Mouse (Mus musculus): Measurements from ENCODE around the gene Cacna2d1.

The Cacna2d1 gene

DNA sequence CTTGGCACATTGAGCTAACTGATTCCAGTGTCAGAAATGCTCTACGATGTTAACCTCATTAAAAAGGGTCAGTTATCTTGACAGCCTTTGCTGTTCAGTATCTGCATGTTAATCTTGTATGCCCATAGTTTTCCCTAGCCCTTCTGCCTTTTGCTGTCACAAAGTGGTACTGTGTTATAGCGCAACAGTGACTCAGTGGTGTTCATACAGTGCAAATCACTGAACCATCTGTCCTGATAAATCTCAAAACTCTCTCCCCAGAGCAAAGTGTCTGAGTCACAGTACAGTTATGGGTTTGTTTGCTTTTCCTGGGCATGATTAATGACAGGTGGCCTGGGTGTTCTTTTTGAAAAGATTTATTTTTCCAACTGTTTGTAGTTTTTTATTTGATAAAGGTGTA lies 122.3 kb downstream of the Cacna2d1 start:
- in situ Hi-C loops (cut with MboI, MseI) = no loop called here

DNA sequence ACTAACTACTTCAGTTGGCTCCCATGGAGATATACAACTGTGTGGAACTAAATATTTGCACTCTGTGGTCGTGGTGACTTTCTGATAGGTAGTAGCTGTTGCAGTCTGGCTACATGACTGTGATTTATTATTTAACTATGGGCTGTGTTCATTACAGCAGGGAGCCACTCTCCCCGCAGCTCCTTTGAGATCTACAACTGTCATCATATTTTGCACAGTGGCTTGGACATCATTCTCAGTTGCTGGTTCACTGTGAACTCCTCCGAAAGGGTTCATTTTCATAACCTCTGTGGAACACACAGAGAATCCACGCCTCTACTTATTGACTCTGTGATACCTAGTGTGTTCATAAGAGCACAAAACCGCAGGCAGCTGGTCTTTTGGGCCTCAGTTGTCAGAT lies 128.3 kb downstream of the Cacna2d1 start:
- in situ Hi-C loops (cut with MboI, MseI) = no loop called here

DNA sequence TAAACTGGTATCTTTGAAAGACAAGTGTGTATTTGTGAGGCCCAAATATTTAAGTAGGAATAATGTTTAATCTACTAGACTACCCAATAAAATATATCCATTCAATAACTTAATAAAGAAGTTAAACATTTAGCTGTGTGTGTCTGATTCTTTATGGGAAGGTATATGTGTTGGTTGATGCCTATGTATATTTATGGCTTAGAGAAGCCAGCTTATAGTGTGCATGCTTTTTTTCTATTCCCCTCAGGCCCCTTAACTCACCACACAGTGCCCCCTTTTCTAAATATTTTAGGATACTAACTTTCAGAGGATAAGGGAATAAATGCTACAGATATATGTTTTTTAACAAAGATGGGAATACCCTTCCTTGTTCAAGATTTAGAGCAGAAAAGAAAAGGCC lies 128.8 kb downstream of the Cacna2d1 start:
- in situ Hi-C loops (cut with MboI, MseI) = no loop called here

DNA sequence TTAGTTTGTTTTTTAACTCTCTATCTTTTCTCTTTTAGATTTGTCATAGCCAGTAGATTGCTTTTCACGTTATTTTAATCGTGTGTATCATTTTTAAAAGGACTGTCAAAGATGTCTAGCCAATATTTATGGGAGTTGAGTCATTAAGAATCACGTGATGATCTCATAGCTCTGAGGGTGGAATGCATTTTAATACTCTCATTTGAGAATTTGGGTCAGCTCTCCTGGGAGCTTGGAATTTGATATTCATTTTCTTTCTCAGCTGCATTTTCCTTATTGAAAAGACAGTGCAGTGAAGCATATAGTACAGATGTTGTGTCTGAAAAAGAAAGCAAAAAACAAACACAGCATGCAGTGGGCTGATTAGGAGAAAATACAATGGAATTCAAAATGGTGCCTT lies 129.5 kb downstream of the Cacna2d1 start:
- in situ Hi-C loops (cut with MboI, MseI) = no loop called here

DNA sequence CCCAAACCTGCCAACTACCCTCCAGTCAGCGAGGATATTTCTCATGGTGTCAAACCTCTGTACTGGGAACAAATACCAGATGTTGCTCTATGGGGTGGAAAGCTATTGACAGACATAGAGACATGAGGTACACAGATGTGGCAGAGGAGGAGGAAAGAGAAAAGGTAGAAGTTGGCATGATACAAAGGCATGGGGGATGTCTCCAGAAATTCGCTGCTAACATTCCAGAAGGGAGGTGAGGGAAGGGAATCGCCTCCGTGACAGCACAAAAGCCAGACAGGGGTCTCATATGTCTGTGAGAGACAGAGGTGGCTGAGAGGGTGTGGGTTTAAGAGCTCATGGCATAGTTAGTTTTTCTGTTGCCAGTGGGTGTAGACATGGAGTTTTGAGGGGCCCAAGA lies 131.3 kb downstream of the Cacna2d1 start:
- in situ Hi-C loops (cut with MboI, MseI) = no loop called here

DNA sequence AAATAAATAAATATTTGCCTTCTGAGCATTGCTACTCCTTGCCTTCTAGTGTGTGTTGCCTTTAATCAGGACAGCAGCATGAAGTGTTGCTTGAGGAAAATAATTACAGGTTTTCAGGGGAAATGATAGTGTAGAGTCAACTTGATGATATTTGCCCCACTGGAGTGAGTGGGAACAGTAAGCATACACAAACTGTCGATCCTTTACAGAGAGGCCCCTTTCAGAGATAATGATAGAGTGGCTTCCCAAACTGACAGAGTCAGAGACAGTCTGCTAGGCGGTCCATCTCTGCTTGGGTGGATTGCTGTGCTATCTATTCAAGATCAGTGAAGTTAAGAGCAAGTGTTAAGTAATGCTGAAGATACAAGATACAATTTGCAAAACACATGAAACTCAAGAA lies 147.8 kb downstream of the Cacna2d1 start:
- in situ Hi-C loops (cut with MboI, MseI) = no loop called here

DNA sequence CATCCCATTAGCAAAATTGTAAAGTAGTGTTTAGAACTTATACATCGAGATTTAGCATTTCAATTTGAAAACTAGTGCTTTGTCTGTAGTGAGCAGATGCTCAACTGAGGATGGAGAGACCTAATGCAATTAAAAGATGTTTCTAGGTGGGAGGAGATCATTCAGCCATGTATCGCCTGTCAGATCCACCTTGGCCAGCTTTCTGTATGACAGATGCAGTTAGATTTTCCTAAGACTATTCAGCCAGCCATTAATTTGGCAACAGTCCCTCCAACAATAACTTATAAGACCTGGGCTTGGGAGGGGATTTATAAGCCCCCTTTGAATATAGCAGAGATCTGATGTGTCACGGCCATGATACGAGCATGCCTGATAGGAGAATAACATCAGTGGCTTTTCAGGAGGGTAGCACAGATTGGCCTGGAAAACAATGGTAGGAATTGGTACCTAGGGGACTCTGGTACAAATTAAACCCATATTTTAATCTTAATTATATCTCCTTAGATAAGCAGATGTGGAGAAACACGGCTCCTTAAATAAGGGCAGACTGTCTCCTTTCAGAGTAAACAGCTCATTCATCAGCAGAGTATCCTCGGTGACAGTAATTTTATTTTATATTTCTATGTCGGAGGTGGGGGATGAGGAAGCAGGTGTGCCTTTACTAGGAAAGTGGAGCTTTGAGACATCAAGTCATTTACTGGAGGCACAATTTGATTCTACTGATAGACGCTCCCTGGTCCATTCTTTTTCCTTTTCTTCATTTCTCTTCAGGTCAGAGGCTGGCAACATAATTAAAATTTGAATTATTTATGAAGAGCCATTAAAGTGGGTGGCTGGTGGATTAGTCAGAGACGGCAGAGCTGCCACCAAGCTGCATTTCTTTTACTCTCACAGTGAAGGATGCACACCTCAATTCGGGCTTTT lies 152.8 kb downstream of the Cacna2d1 start:
- in situ Hi-C loops (cut with MboI, MseI) = no loop called here

DNA sequence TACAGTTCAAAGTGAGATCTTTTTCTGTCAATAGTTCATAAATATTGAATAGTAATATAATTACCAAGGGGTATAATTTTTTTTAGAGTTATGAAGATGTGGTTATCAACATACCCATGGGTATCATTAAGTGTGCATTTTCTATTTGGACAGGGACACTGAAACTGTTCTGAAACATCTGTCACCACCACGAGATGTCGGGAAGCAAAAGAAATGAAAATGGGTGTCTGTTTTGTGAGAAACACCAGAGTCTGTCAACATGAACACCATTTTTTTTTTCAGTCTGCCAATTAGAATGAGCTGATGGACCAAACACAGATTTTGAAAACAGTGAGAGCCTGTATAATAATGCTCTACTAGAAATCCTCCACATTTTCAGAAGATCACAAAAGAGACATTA lies 153.5 kb downstream of the Cacna2d1 start:
- in situ Hi-C loops (cut with MboI, MseI) = no loop called here

DNA sequence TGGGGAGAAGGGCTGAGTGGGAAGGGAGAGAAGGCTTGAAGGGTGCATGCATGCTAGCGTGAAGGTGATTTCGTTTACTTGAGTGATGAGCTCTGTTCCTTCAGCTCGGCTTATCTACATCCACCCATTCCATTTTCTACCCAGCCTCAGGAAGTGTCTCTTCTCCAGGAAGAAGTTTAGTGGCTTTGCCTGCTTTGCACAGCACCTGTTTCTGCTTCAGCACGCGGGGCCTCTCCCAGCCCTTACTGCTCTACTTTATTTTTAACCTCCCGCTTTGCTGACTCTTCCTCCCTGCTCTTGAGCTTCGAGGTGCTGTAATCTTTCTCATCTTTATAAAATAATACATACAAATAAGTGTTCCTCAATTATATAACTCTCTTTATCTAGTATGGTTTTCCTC lies 158.0 kb downstream of the Cacna2d1 start:
- in situ Hi-C loops (cut with MboI, MseI) = no loop called here

DNA sequence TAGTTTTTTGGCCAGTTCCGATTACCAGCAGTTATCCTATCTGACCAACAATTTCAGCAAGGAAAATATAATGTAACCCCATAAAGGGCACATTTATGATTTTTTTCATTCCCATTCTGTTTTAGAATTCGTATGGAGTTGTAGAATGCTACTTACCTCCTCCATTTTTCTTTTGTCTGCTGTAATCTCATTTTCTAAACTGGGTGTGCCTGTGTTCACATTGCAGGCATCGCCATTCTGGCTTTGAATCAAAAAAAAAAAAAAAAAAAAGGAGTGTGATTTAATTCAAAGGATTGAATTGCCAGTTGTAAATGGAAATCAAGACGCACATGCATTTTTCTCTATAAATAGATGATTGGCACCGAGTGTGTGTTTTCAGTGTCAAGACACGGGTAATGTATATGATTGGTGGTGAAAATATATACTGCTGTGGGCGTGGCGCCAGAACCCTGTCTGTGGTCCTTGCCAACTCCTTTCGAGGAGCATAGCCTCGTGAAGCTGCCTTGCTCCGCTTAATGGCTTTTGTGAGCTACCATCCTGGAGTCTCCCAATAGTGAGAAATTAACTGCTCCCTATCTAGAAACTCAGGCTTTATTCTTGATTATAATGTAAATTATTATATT lies 158.7 kb downstream of the Cacna2d1 start:
- in situ Hi-C loops (cut with MboI, MseI) = no loop called here

DNA sequence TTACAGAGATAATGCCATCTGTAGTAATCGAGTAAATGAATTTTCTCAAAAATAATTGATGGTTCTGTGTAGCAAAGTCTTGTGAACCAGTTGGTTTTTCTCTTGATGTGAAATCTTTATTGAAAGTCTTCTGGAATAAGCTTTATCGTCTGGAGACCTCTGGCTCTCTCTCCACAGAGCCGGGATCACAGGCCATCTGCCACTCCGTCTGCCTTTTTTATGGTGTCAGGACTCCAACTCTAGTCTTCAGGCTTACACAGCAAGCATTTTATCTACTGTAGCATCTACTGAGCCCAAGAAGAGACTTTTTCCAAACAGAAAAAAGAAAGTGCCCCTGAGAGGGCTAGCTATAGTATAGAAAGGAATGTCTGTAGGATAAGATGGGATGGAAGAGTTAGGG lies 160.9 kb downstream of the Cacna2d1 start:
- in situ Hi-C loops (cut with MboI, MseI) = no loop called here

DNA sequence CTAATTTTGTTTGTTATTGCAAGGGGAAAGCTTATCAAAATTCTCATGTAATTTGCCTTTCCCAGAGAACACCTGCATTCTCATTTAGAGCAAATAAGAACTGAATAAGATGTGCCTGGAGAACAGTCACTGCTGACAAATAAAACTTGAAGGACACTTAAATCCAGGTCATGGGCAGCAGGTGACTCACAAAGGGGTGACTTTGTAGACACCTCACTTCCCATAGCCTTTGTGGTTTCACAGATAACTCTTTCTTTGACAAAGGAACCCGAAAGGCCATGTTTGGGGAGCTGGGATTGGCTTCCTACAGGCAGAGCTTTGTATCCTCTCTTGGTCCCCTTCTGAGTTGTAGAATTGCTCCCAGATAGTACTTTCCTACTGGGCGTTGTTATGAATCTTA lies 164.3 kb downstream of the Cacna2d1 start:
- in situ Hi-C loops (cut with MboI, MseI) = no loop called here

DNA sequence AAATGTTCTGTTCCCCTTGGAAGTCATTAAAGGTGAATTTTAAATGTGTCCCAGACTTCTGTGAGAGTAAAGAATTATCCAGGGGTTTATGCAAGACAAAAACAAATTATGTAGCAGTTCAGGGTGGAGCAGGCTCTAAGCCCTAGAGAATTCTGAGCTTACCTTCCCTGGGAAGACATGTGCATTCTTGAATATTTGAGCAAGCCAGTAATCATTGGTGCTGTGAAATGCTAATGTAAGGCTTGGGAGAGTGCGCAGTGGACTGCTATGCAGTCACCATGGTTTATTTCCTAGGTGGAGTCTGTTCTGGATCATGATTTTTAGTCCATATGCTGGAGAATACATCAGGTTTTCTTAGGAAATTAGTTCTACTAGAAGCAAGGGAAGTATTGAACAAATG lies 167.3 kb downstream of the Cacna2d1 start:
- in situ Hi-C loops (cut with MboI, MseI) = no loop called here

DNA sequence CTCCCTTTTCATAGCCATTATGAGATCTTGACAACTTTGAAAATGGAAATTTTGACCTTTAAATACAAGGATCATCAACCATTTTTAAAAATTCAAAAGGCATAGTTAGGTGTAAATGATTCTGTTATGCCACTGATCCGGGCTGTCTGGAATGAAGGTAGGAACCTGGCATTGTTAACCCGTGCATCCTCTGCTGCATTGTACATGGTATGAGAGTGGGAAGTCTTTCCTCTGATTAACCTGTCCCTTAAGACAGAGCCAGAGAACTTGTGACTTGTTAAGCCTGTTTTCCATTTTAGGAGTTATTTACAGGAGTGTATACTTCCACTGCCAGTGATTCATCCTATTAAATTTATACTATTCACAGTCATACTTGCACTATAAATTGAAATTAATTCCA lies 171.2 kb downstream of the Cacna2d1 start:
- in situ Hi-C loops (cut with MboI, MseI) = no loop called here

DNA sequence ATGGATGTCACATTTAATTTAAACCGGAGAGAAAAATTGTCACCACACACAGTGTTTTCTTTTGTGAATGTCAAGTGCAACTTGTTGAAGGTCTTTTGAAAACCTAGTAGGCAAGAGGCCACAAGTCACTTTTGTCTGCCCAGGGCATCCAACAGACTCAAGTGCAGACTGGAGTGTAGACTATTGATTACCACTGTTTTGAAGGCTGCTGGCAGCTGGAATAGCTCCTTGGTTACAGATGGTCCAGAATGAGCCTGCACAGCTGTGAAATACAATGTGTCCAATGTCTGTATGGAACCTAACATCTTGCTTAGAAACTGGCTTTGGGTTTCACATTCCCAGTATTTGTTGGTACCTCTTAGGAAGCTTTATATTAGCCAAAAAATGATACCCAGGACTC lies 176.2 kb downstream of the Cacna2d1 start:
- in situ Hi-C loops (cut with MboI, MseI) = no loop called here

DNA sequence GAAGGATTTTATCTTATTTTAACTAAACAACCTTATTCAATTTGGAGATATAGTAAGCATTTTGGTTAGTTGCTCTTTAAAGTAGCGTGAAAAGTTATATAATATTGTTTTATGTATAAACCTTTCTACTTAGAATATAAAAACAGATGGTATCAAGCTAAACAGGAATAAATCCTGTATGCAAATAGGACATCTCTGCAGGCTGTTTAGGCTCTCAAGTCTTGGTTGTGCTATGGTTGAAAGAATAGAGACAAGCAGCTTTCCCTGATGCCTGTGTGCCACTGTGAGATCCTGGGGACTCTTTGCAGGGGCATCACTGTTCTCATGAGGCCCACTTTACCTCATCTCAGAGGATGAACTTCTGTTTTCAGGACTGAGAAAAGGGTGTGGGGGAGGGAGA lies 179.4 kb downstream of the Cacna2d1 start:
- in situ Hi-C loops (cut with MboI, MseI) = no loop called here

DNA sequence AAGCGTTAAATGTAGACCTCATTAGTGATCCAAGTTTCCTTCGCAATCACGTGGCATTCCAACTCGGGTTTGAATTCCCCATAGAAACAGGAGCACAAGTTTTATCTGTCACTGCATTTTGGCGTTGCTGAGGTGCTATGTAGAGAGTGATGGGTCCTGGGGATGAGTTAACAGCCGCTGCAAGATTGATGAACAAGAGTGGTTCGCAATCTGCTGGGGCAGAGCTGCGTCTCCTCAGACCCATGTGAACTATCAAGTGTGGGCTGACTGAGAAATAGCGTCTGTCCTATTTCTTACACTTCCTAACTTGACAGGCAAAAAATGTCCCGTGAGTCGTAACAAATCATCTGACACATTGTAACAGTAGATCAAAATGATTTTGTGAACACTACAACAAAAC lies 186.8 kb downstream of the Cacna2d1 start:
- in situ Hi-C loops (cut with MboI, MseI) = no loop called here

DNA sequence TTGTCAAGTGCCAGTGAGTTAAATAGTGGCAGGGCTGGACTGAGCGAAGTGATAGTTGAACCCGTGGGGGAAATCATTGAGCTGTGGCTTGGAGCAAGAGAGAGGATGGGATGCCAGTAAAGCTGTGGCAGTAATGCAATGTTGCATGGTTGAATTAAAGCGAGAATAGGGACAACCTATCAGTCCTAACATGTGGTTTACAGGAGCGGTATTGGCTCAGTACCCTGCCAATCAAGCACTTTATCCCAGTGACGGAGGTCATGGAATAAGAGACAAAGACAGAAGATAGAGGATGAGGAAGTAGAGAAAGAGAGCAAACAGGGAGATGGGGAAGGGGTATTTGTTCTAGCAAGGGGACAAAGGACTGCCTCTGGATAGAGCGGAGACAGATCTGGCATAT lies 187.6 kb downstream of the Cacna2d1 start:
- in situ Hi-C loops (cut with MboI, MseI) = no loop called here

DNA sequence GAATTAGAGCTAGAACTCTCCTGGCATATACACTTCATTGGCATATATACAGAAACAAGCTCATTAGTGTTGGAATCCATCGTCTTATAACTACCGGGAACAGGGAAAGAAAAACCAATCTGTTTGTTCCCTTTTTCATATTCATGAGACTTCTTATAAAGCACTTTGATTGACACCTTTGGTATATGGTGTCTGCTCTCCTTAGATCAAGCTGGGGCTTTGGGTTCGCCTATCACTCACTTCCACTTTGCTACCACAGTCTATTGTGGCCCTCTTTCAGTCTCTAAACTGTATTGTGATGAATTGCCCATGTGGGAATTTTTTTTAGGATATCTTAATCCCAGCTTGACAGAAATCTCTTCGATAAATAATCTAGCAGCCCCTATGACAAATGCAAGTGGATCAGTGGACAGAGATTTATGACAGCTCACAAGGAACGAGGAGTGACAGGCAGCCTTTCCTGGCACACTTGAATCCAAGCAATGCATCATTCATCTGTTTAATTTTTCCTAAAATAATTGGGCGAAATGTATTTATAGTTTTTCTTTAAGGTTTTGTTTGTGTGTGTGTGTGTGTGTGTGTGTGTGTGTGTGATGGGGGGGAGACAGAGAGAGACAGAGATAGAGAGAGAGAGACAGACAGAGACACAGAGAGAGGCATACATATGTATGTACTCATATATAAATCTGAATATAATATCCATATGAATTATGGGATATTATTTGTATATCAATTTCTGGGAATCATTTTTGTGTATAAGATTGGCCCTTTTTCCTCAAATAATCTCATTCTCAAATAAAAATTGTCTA lies 200.0 kb downstream of the Cacna2d1 start:
- in situ Hi-C loops (cut with MboI, MseI) = no loop called here

DNA sequence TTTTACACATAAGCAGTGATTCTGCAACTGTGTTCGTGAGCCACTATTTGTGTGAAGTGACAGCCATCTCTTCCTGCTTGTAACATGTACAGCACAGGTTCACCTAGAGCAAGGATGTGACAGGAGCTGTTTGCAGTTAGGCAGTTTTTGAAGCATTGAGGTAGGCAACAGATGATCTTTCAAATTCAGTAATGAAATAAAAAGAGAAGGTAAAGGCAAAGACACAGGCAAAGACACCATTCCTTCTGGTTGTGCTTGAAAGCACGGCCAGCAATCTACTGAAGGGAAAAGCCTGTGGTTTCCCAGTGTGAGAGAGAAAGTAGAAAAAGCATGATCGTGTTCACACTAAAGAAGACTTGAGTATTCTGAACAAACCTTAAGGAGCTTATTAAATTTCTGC lies 201.5 kb downstream of the Cacna2d1 start:
- in situ Hi-C loops (cut with MboI, MseI) = no loop called here

DNA sequence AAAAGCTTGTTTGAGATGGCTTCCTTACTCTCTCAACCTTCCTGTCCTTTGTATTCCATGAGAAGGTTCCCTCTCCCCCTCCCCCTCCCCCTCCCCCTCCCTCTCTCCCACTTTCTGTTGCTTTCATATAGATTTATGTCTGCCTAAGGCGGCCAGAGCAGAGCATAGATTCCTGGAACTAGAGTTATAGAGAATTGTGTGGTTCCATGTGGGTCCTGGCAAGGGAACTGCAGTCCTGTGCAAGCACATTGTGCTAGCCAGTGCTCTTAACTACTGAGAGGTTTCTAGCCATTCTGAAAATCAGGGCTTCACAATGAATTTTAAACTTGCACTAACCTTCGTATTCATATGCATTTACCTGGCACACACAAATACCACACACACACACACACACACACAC lies 202.3 kb downstream of the Cacna2d1 start:
- in situ Hi-C loops (cut with MboI, MseI) = no loop called here

DNA sequence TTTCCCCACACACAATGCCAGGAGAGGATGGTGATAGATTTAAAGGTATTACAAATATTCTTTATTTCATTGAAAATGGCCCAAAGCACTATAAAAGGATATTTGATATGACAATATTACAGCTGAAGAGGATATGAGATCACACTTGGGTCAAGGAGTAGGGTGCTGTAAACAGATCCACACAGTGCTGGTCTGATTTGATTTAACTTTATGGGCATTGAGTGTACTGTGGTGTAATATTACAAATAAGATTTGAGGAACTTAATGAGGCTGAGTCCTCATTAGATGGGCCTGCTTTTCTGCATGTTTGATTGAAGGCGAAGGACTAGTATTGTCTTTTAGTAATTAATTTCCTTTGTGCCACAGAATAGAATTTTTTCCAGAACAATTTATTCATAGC lies 212.1 kb downstream of the Cacna2d1 start:
- in situ Hi-C loops (cut with MboI, MseI) = no loop called here

Measured in regulatory T cell (primary cell).